ENCODE assay signal across 7 mouse cellular contexts in the genomic region with DNA sequence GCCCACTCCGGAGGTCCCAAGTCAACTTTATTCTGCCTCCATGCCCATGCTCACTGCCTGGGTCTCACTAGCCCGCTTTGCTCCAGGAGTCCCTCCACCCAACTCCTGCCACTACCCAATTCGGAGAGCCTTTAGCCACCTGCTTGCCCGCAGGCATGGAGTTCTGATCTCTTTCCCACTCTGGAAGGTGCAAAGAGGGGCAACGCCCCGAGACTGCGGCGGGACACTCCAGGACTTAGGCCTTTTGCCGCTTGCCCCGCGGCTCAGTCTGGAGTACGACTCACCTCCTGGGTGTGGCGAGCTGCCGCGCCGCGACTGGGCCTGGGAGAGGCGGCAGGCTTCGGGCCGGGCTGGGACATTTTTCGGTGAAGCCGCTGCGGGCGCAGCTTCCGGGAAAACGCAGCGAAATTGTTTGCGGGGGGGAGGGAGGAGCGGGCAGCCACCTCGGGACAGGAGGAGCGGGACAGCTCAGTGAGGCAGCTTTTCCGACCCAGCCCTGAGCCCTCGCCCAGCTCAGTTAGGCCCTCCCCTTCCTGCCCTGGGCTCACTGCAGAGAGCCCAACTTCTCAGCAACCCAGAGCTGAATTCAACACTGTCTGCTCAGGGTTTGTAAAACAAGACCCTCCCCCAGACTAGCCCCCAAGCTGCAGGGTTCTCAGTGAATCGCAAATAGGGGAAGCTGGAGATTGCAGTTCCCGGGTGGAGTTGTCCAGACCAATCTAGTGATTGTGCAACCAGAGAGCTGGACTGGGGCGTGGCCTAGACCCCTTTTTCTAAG. TPM values are rescaled to one million over a fixed set of nuclear protein-coding genes. Genes with fewer than 3 reads are reported as not detected.
A peak's percentile ranks its signal among the peaks of the same experiment; 100 is the strongest.
DNase-seq lines count a peak whose midpoint lies in the region; ATAC-seq and TF ChIP-seq lines count a peak whose summit lies in the region.

A gene (minus strand): TSS at position 659 of the 778 bp plus-strand sequence.

- peak within 1 kb of the TSS; percentile 48 for H3K9ac ChIP-seq in forebrain, embryonic 11.5 days (ENCODE audit: low read length)
- H3K9ac ChIP-seq in midbrain, embryonic 11.5 days (ENCODE audit: low read length) = peak within 1 kb of the TSS; percentile 70

- no peak for TF ChIP-seq POLR2A in brain, embryonic 14.5 days (IDR thresholded peaks at IDR 0.05; ENCODE audit: borderline replicate concordance, extremely low read depth, insufficient read depth, insufficient read length, poor library complexity, severe bottlenecking)

- H3K36me3 ChIP-seq in forebrain, embryonic 11.5 days (ENCODE audit: control insufficient read depth, insufficient read depth, low read length) = no peaks in the 10 kb centered on the region
- no peaks in the 10 kb centered on the region for H3K36me3 ChIP-seq in limb, embryonic 10.5 days
- H3K36me3 ChIP-seq in midbrain, embryonic 11.5 days (ENCODE audit: control insufficient read depth, insufficient read depth, low read length) = no peaks in the 10 kb centered on the region

- DNase-seq in MEL-GATA-1-ER (ENCODE audit: extremely low read depth, low read depth) = peak; percentile 55
- peak; percentile 45 for DNase-seq in brain, embryonic 14.5 days (ENCODE audit: low read depth)
- DNase-seq in forebrain, embryonic 11.5 days (ENCODE audit: low spot score) = peak; percentile 78
- DNase-seq in heart, postnatal 25 days (ENCODE audit: low spot score) = peak; percentile 60
- peak; percentile 75 for DNase-seq in limb, embryonic 10.5 days (ENCODE audit: low spot score)
- peak; percentile 97 for DNase-seq in midbrain, embryonic 11.5 days (ENCODE audit: low spot score, missing footprints)
- peak; percentile 54 to 57 for DNase-seq in spleen, adult 18-20 months

- peak within 1 kb of the TSS; percentile 58 for H3K4me3 ChIP-seq in forebrain, embryonic 11.5 days (ENCODE audit: low read depth, low read length)
- H3K4me3 ChIP-seq in limb, embryonic 10.5 days = peak within 1 kb of the TSS; percentile 67
- peak within 1 kb of the TSS; percentile 62 for H3K4me3 ChIP-seq in midbrain, embryonic 11.5 days (ENCODE audit: low read depth, low read length)

- H3K4me2 ChIP-seq in forebrain, embryonic 11.5 days (ENCODE audit: low read depth, low read length, severe bottlenecking) = peak within 1 kb of the TSS; percentile 95
- peak within 1 kb of the TSS; percentile 95 for H3K4me2 ChIP-seq in midbrain, embryonic 11.5 days

- H3K4me1 ChIP-seq in forebrain, embryonic 11.5 days (replicated peaks; ENCODE audit: control insufficient read depth, insufficient read depth, low read length) = 0 out of 2 replicates have a peak, but pooled peaks cover 2% of the 10 kb centered on the region
- peaks cover 5% of the 10 kb centered on the region for H3K4me1 ChIP-seq in limb, embryonic 10.5 days
- no peaks in the 10 kb centered on the region for H3K4me1 ChIP-seq in midbrain, embryonic 11.5 days (ENCODE audit: control insufficient read depth, insufficient read depth, low read length)

- 2% methylated on average over 35 of the region's 36 CpGs for WGBS in forebrain, embryonic 11.5 days
- 1% methylated on average over 36 of the region's 36 CpGs for WGBS in limb, embryonic 10.5 days
- 2% methylated on average over 35 of the region's 36 CpGs for WGBS in midbrain, embryonic 11.5 days

- H3K27me3 ChIP-seq in forebrain, embryonic 11.5 days (ENCODE audit: control insufficient read depth, insufficient read depth, low read length) = peaks cover 3% of the 10 kb centered on the region; the same call in 1 of the 2 replicates
- H3K27me3 ChIP-seq in limb, embryonic 10.5 days (ENCODE audit: low read depth, poor library complexity, severe bottlenecking) = 0 out of 2 replicates have a peak, but pooled peaks cover 8% of the 10 kb centered on the region
- H3K27me3 ChIP-seq in midbrain, embryonic 11.5 days (ENCODE audit: control insufficient read depth, insufficient read depth, low read length) = peaks cover 2% of the 10 kb centered on the region; the same call in 1 of the 2 replicates

- TF ChIP-seq CTCF in brain, embryonic 14.5 days (IDR thresholded peaks at IDR 0.05; ENCODE audit: borderline replicate concordance, extremely low read depth, insufficient read depth, insufficient read length) = no peak

- no peak within 1 kb of the TSS for H3K27ac ChIP-seq in forebrain, embryonic 11.5 days (ENCODE audit: low read depth, low read length)
- H3K27ac ChIP-seq in limb, embryonic 10.5 days = peak within 1 kb of the TSS; percentile 86
- H3K27ac ChIP-seq in midbrain, embryonic 11.5 days (ENCODE audit: low read depth, low read length) = no peak within 1 kb of the TSS

- intact Hi-C loops in heart, postnatal 25 days (cut with DNase I) = loop anchor here (5.0 kb wide), 1 partner anchor 36 kb away; no protein-coding TSS in a partner anchor

- ATAC-seq in forebrain, embryonic 11.5 days (replicated peaks; ENCODE audit: low FRiP score) = peak; percentile 90
- peak; percentile 92 for ATAC-seq in midbrain, embryonic 11.5 days (ENCODE audit: low FRiP score)

- no peaks in the 10 kb centered on the region for H3K9me3 ChIP-seq in forebrain, embryonic 11.5 days (ENCODE audit: control insufficient read depth, low read length)
- H3K9me3 ChIP-seq in limb, embryonic 10.5 days (replicated peaks) = no peaks in the 10 kb centered on the region
- H3K9me3 ChIP-seq in midbrain, embryonic 11.5 days (ENCODE audit: control insufficient read depth, low read length) = no peaks in the 10 kb centered on the region

RNA-seq across cellular contexts. Expression of the gene that starts here (rescaled TPM):
- 3.6 and 5.4 TPM in 2 replicates for polyA plus RNA-seq in brain, embryonic 14.5 days (2012; rRNA removed)
- polyA plus RNA-seq in forebrain, embryonic 11.5 days (2014; fragmentation: Nextera tagmentation; extraction: Ambion mirVana) = 14.7 and 18.5 TPM in 2 replicates
- total RNA-seq in heart, postnatal 25 days (2021) = 100 to 1,000 TPM in 1 of 2 experiments, 10 to 100 TPM in 1; 94.0 to 108 TPM
- 16.2 and 21.4 TPM in 2 replicates for polyA plus RNA-seq in limb, embryonic 10.5 days (2016; fragmentation: Nextera tagmentation; extraction: Ambion mirVana)
- 16.5 and 18.3 TPM in 2 replicates for polyA plus RNA-seq in midbrain, embryonic 11.5 days (2014; fragmentation: Nextera tagmentation; extraction: Ambion mirVana)

Comparison
In these comparisons a context has a peak if more than half of its experiments do, and no peak if none do; other contexts are left out.
1. DNase-seq: peak in every context shown above with its lines; median percentile 97 in midbrain, embryonic 11.5 days; 78 in forebrain, embryonic 11.5 days; 75 in limb, embryonic 10.5 days; 60 in heart, postnatal 25 days; 56 in spleen, adult 18-20 months; 55 in MEL-GATA-1-ER; 45 in brain, embryonic 14.5 days.